Mouse (Mus musculus): ENCODE data around the gene Invs. TPM values are rescaled to one million over a fixed set of nuclear protein-coding genes. Genes with fewer than 3 reads are reported as not detected.

The Invs gene
- total RNA-seq (2023), result 9.0 TPM

GRCm38 (mm10) chr4:48279498-48280134 lies at the start of gene Invs, which contains the start of gene Erp44:
Gene Invs, plus strand, starts transcription at chr4:48279760.
Gene Erp44, minus strand, starts transcription at chr4:48279558.

GRCm38 (mm10) chr4:48472792-48473650 lies 193.5 kb downstream of the Invs start, which contains the start of gene Tex10:
Gene Tex10, minus strand, starts transcription at chr4:48473459.

Other genes starting within 250 kb of the Invs start
- gene Nr4a3, start 234.6 kb upstream of the Invs start, total RNA-seq (2023), result 116 TPM
- 26.5 TPM for gene Stx17, start 154.8 kb upstream of the Invs start, total RNA-seq (2023)
- gene Erp44, start 202 bp upstream of the Invs start, total RNA-seq (2023), result 57.0 TPM
- gene Tex10, start 193.7 kb downstream of the Invs start, total RNA-seq (2023), result 63.9 TPM